Mouse (Mus musculus) hindlimb bud, embryonic 11.5 days (tissue): Measurements from ENCODE around the gene Myg1.
A peak's percentile ranks its signal among the peaks of the same experiment; 100 is the strongest.

ENCODE experiments used
- DNase-seq: peaks from one replicate; pipeline ENCODE4 v3.0.0-alpha.2; 2012; ENCODE audit warnings: low read depth, low spot score; ENCODE audit errors: extremely low spot score

Myg1 gene

GRCm38 (mm10) chr15:102344490-102344889 is 13.0 kb downstream of the Myg1 start:
- no peak for DNase-seq

GRCm38 (mm10) chr15:102346444-102346843 is 14.9 kb downstream of the Myg1 start:
- DNase-seq = no peak

GRCm38 (mm10) chr15:102350138-102350941 is 18.8 kb downstream of the Myg1 start, which contains the start of gene Aaas:
Aaas (minus strand) TSS chr15:102350771.
- DNase-seq = peak; percentile 88

GRCm38 (mm10) chr15:102350942-102351291 is 19.4 kb downstream of the Myg1 start:
- DNase-seq = no peak

GRCm38 (mm10) chr15:102352177-102352576 is 20.7 kb downstream of the Myg1 start:
- no peak for DNase-seq

- no peak for DNase-seq
These were observed 22.5 kb downstream of the Myg1 start for GRCm38 (mm10) chr15:102353986-102354385.

GRCm38 (mm10) chr15:102355134-102355870 is 23.8 kb downstream of the Myg1 start:
- DNase-seq = no peak

- DNase-seq = no peak
These were observed 24.4 kb downstream of the Myg1 start for GRCm38 (mm10) chr15:102355871-102356441.

- no peak for DNase-seq
These were observed 25.2 kb downstream of the Myg1 start for GRCm38 (mm10) chr15:102356501-102357325.

- no peak for DNase-seq
These were observed 26.6 kb downstream of the Myg1 start for GRCm38 (mm10) chr15:102358126-102358525.

GRCm38 (mm10) chr15:102358834-102359233 is 27.3 kb downstream of the Myg1 start:
- DNase-seq = no peak

GRCm38 (mm10) chr15:102362648-102363047 is 31.1 kb downstream of the Myg1 start:
- DNase-seq = no peak

GRCm38 (mm10) chr15:102364678-102365077 is 33.2 kb downstream of the Myg1 start:
- DNase-seq = no peak

GRCm38 (mm10) chr15:102366238-102366637 is 34.7 kb downstream of the Myg1 start:
- no peak for DNase-seq

GRCm38 (mm10) chr15:102366733-102367344 is 35.3 kb downstream of the Myg1 start, which contains the start of gene Sp7:
Sp7 (minus strand) TSS chr15:102367182.
- DNase-seq = no peak

GRCm38 (mm10) chr15:102369972-102370371 is 38.5 kb downstream of the Myg1 start:
- no peak for DNase-seq

- no peak for DNase-seq
These were observed 39.2 kb downstream of the Myg1 start for GRCm38 (mm10) chr15:102370727-102371126.

- DNase-seq = no peak
These were observed 45.1 kb downstream of the Myg1 start for GRCm38 (mm10) chr15:102376453-102377162.

- no peak for DNase-seq
These were observed 45.6 kb downstream of the Myg1 start for GRCm38 (mm10) chr15:102377163-102377543.

GRCm38 (mm10) chr15:102377810-102378262 is 46.3 kb downstream of the Myg1 start:
- no peak for DNase-seq
